Mouse (Mus musculus) frontal cortex, postnatal 36 days (tissue): ENCODE results near the gene Map3k10.

Source experiments
- DNase-seq, 2 experiments: peaks; one replicate each; pipeline ENCODE4 v3.0.0; 2022; ENCODE audit warnings: low spot score in 2 of 2

Gene Map3k10

DNA sequence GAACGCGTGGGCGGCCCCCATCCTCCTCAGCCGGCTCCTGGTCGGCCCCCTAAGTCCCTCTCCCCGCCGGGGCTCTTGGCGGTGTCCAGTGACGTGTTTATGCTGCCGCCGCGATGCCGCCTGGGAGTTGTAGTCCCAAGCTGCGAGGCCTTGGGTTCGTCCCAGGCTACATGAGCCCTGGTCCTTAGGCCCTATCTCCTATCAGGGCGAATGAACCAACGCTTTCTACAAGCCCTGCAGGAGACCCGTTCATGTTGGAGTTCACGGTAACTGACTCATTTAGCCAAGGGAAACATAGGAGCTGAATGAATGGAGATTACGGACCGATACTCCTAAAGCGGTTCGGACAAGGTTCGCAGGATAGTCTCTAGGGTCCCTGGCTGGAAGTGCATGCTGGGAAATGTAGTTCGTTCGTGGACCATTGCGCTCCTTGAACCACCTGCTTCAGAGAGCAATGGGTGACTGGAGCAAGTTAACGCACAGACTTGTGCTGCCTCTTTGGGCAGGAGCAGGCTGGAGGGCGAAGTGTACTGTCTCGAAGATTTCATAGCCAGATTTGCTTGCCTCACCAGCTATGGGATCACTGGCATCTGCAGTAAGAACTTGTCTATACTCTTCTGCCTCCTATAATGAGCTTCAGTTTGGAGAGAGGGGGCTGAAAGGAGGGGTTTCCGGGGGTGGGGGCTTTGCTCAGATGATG lies at the start of gene Map3k10:
TSS of gene Map3k10 (minus strand) at position 77 of the 700 bp plus-strand sequence.
- peak; percentile 96 to 98 for DNase-seq

GRCm38 (mm10) chr7:27721951-27722350 lies 47.6 kb upstream of the Map3k10 start:
- no peak for DNase-seq

- DNase-seq: peak in 1 of 2 experiments; percentile 31
Observed at GRCm38 (mm10) chr7:27710402-27710801, 36.0 kb upstream of the Map3k10 start.

- no peak for DNase-seq
Observed at GRCm38 (mm10) chr7:27696711-27697110, 22.3 kb upstream of the Map3k10 start.

DNA sequence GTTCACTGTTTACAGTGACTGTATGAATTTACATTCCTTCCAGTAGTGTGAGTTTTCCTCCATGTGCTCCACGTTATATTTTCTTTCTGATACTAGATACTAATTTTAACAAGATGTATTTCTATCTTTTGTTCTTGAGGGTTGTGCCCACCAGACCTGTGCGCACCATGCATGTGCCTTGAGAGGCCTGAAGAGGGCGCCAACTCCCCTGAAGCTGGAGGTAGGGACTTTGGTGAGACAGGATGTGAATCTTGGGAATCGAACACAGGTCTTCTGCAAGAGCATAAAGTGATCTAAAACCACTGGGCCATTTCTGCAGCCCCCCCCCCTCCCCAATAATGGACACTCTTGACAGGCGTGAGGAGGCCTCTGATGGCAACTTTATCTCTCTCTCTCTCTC lies 16.7 kb upstream of the Map3k10 start:
- no peak for DNase-seq

DNA sequence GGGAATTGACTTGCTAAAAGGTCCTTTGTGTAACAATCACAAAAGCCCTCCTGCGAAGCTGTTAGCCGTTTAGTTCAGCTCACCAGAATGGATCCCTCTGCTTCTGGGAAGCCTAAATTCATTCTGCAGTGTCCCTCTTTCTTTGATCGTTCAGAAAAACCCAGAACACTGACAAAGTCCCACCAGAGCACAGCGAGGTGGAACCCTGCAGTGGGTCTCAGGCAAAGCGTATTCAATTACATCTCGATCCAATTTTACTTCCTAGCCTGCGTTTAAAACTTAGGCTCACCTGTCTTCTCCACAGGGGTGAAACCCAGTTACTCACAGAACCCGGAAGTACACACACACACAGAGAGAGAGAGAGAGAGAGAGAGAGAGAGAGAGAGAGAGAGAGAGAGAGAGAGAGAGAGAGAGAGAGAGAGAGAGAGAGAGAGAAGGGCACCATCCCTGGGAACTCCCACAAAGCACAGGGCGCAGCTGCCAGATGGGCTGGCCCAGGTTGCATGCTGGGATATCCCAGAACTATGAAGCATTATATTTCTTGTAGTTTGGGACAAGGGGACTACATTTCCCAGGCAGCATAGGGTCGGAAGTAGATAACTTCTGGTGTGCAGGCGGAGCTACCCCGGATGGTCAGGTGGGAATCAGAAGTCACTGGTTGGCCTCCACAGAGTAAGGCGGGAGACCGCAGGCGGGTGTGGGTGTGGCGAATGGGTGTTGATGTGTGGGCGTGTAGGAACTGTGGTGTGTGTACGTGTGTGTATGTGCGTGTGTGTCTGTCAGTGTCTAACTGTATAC lies 14.6 kb upstream of the Map3k10 start, which contains the start of gene Zfp607b:
TSS of gene Zfp607b (plus strand) at position 526 of the 798 bp plus-strand sequence.
- peak; percentile 93 to 97 for DNase-seq

DNA sequence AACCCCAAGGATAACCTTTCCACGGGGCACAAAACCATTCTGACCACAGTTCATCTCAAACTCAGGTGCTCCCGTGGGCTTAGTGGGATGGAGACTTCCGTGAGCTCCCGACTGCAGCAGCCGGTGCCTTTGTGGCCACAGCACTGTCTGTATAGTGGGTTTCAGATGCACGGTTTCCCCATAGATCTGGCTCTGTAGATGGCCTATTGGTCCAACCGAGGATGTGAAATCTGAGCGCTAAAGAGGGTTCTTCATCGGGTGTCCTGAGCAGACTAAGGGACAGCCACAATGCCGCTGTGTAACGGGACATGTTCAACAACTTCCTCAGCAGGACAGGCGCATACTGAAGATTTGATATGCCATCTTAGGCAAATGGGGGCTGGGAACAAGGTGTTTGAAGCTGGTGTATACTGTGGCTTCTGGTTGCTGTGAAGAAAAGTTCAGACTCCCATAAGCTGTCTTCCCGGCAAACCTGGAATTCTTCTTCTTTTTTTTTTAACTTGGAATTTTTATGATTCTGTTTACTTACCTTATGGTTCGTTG lies 13.9 kb upstream of the Map3k10 start:
- no peak for DNase-seq

GRCm38 (mm10) chr7:27687836-27688235 lies 13.4 kb upstream of the Map3k10 start:
- DNase-seq: no peak

GRCm38 (mm10) chr7:27687043-27687442 lies 12.6 kb upstream of the Map3k10 start:
- no peak for DNase-seq

- no peak for DNase-seq
Observed at GRCm38 (mm10) chr7:27685681-27686080, 11.3 kb upstream of the Map3k10 start.

DNA sequence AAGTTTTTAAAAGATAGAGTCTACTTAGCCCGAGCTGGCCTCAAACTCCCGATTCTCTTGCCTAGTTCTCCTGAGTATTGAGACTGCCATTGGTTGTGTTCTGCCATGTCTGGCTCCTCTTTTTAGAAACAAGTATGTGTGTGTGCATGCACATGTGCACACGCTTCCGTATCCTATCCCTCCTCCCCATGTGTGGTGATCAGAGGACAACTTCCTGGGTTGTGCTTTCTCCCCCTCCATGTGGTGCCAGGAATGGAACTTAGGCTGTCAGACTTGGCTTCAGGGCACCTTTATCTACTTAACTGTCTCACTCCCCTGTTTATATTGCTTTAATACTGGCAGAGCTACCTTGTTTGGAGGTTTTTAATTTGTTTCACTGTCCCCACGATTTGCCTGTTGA lies 10.8 kb upstream of the Map3k10 start:
- no peak for DNase-seq

- no peak for DNase-seq
Observed at GRCm38 (mm10) chr7:27683218-27683617, 8.8 kb upstream of the Map3k10 start.

DNA sequence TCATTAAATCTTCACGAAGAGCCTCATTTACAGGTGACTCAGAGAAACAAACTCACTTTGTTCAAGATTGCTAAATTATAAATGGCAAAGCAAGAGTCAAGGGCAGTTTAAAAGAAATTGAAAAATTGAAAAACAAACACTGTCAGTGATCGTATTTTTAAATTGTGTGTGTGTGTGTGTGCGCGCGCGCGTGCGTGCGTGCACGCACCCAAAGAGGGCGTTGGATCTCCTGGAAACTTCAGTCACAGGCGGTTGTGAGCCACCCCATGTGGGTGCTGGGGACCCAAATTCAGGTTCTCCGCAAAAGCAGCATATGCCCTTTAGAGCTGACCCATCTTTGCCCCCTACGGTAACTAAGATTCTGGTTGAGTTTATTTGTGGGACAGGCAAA lies 819 bp upstream of the Map3k10 start:
- no peak for DNase-seq

- no peak for DNase-seq
Observed at GRCm38 (mm10) chr7:27674195-27674521, 240 bp downstream of the Map3k10 start.

GRCm38 (mm10) chr7:27673575-27674131 lies 745 bp downstream of the Map3k10 start:
- no peak for DNase-seq

DNA sequence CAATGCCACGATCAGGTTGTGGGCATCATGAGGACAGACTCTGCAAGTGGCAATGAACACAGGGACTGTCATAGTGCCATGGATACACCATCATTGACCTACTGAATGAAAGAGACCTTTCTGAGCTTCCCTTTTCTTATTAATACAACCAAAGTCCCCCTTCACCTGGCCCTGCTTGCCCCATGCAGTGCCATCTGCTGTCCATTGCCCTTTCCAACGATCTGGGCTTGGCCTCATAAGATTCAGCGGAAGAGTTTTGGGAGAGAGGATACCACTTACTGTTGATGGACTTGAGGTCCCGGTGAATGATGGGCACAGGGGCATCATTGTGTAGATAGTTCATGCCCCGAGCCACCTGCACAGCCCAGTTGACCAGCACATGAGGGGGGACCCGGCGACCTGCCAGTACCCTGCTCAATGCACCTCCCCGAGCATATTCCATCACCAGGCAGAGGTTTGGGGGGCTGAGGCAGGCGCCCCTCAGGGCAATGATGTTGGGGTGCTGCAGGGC lies 1.3 kb downstream of the Map3k10 start:
- no peak for DNase-seq

- DNase-seq: no peak
Observed at GRCm38 (mm10) chr7:27662038-27662437, 12.4 kb downstream of the Map3k10 start.

- peak; percentile 36 to 46 for DNase-seq
Observed at GRCm38 (mm10) chr7:27658712-27659663, 15.4 kb downstream of the Map3k10 start.

- DNase-seq: peak; percentile 30 to 40
Observed at GRCm38 (mm10) chr7:27657824-27658395, 16.5 kb downstream of the Map3k10 start.

- DNase-seq: no peak
Observed at GRCm38 (mm10) chr7:27656600-27656999, 17.8 kb downstream of the Map3k10 start.

GRCm38 (mm10) chr7:27655545-27655944 lies 18.9 kb downstream of the Map3k10 start:
- DNase-seq: peak; percentile 61 to 69
